In the genomic region with DNA sequence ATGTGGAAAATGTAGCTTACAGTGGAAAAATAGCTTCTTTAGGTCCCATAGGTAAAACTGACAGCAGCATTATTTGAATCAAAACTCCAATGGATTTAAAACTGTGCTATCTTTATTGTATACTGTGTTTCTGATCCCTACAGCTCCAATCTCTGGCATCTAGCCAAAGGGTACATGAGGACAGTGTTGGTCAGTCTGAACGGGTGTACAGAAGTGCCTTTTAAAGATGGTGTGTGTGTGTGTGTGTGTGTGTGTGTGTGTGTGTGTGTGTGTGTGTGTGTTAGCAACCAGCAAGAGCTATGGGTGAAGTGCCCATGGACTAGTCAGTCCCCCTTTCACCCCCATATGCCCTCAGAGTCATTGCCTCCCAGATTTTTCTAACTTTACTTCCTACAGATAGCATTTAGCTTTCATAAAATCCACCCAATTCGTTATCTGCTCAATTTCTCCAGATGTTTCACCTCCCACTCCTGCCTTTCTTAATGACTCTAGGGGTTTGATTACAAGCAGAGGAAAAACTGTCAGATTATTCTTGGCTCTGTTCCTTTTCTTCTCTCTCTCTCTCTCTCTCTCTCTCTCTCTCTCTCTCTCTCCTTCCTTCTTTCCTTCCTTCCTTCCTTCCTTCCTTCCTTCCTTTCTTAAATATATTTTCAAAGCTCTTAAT, we compare ENCODE assay signal across 19 mouse cellular contexts.
A peak's percentile ranks its signal among the peaks of the same experiment; 100 is the strongest.
DNase-seq lines count a peak whose midpoint lies in the region; ATAC-seq and TF ChIP-seq lines count a peak whose summit lies in the region.
"Had no signal": no experiment of that assay in that cellular context is flagged by ENCODE, and none has a peak within 500 bp of the region (broad histone marks: within the 10 kb centered on the region; RNA-seq: fewer than 3 reads in every experiment).

No protein-coding gene starts in this region.

- H3K4me2 ChIP-seq in heart, embryonic 12.5 days = no peak overlapping the region
- H3K4me2 ChIP-seq in kidney, postnatal 0 days (ENCODE audit: low read length) = no peak overlapping the region
- H3K4me2 ChIP-seq in lung, postnatal 0 days (replicated peaks; ENCODE audit: low read depth, low read length) = no peak overlapping the region
- no peak overlapping the region for H3K4me2 ChIP-seq in stomach, embryonic 16.5 days (ENCODE audit: low read depth, low read length)
- H3K4me2 ChIP-seq: embryonic facial prominence, embryonic 13.5 days; forebrain, embryonic 15.5 days; hindbrain, embryonic 14.5 days; intestine, embryonic 15.5 days; midbrain, embryonic 15.5 days had no signal

- no peak overlapping the region for H3K27ac ChIP-seq in heart, embryonic 12.5 days (ENCODE audit: poor library complexity, severe bottlenecking)
- no peak overlapping the region for H3K27ac ChIP-seq in heart, adult 2 months
- no peak overlapping the region for H3K27ac ChIP-seq in kidney, postnatal 0 days
- no peak overlapping the region for H3K27ac ChIP-seq in lung, postnatal 0 days (ENCODE audit: low read length)
- H3K27ac ChIP-seq in stomach, embryonic 16.5 days (ENCODE audit: low read length) = no peak overlapping the region
- H3K27ac ChIP-seq: embryonic facial prominence, embryonic 13.5 days; forebrain, embryonic 15.5 days; hindbrain, embryonic 14.5 days; intestine, embryonic 15.5 days; midbrain, embryonic 15.5 days had no signal

- TF ChIP-seq EP300 in heart, adult 2 months (IDR thresholded peaks at IDR 0.05; ENCODE audit: insufficient read depth, low read depth, low read length) = no peak
- no peak for TF ChIP-seq EP300 in lung, postnatal 0 days (IDR thresholded peaks at IDR 0.05)

- intact Hi-C loops in heart, adult 2 months (cut with DNase I) = no loop called here

- H3K9ac ChIP-seq in heart, embryonic 12.5 days = no peak overlapping the region
- H3K9ac ChIP-seq in heart, adult 2 months (ENCODE audit: low read depth, low read length) = no peak overlapping the region
- H3K9ac ChIP-seq in kidney, postnatal 0 days (ENCODE audit: low read depth, low read length) = no peak overlapping the region
- H3K9ac ChIP-seq in lung, postnatal 0 days (replicated peaks; ENCODE audit: low read depth) = no peak overlapping the region
- no peak overlapping the region for H3K9ac ChIP-seq in stomach, embryonic 16.5 days (ENCODE audit: low read length)
- H3K9ac ChIP-seq: embryonic facial prominence, embryonic 13.5 days; forebrain, embryonic 15.5 days; hindbrain, embryonic 14.5 days; intestine, embryonic 15.5 days; midbrain, embryonic 15.5 days had no signal

- peaks cover 3% of the 10 kb centered on the region; the same call in 1 of the 2 replicates for H3K4me1 ChIP-seq in heart, embryonic 12.5 days (replicated peaks)
- H3K4me1 ChIP-seq in heart, adult 2 months (ENCODE audit: control insufficient read depth, insufficient read depth, low read length) = no peaks in the 10 kb centered on the region
- no peaks in the 10 kb centered on the region for H3K4me1 ChIP-seq in kidney, postnatal 0 days (replicated peaks; ENCODE audit: insufficient read depth, low read length)
- H3K4me1 ChIP-seq in lung, postnatal 0 days (ENCODE audit: insufficient read depth, low read depth, low read length) = no peaks in the 10 kb centered on the region
- no peaks in the 10 kb centered on the region for H3K4me1 ChIP-seq in lung, adult 2 months (ENCODE audit: control insufficient read depth, insufficient read depth, low read length)
- no peaks in the 10 kb centered on the region for H3K4me1 ChIP-seq in stomach, embryonic 16.5 days (ENCODE audit: control insufficient read depth, insufficient read depth, low read length)
- H3K4me1 ChIP-seq: embryonic facial prominence, embryonic 13.5 days; forebrain, embryonic 15.5 days; intestine, embryonic 15.5 days; midbrain, embryonic 15.5 days had no signal

- ATAC-seq in heart, embryonic 12.5 days (ENCODE audit: insufficient number of reproducible peaks, low FRiP score) = 0 out of 2 replicates have a peak, but pooled peaks have one; percentile 36
- peak; percentile 61; the same call in 1 of the 2 replicates for ATAC-seq in kidney, postnatal 0 days (replicated peaks; ENCODE audit: low FRiP score, low read depth)
- ATAC-seq in lung, postnatal 0 days = no peak
- ATAC-seq in stomach, embryonic 16.5 days (ENCODE audit: insufficient read depth, low FRiP score) = 0 out of 2 replicates have a peak, but pooled peaks have one; percentile 50
- ATAC-seq: forebrain, embryonic 15.5 days; intestine, embryonic 15.5 days; midbrain, embryonic 15.5 days had no signal

- no peaks in the 10 kb centered on the region for H3K36me3 ChIP-seq in heart, embryonic 12.5 days
- H3K36me3 ChIP-seq in heart, adult 2 months (ENCODE audit: control insufficient read depth, insufficient read depth, low read length) = no peaks in the 10 kb centered on the region
- H3K36me3 ChIP-seq in kidney, postnatal 0 days (ENCODE audit: insufficient read depth, low read length) = no peaks in the 10 kb centered on the region
- no peaks in the 10 kb centered on the region for H3K36me3 ChIP-seq in lung, postnatal 0 days (ENCODE audit: insufficient read depth, low read length)
- no peaks in the 10 kb centered on the region for H3K36me3 ChIP-seq in stomach, embryonic 16.5 days (ENCODE audit: control insufficient read depth, insufficient read depth, low read length)
- H3K36me3 ChIP-seq: embryonic facial prominence, embryonic 13.5 days; forebrain, embryonic 15.5 days; intestine, embryonic 15.5 days; midbrain, embryonic 15.5 days had no signal

- H3K4me3 ChIP-seq in heart, embryonic 12.5 days = no peak overlapping the region
- no peak overlapping the region for H3K4me3 ChIP-seq in heart, adult 2 months
- no peak overlapping the region for H3K4me3 ChIP-seq in kidney, postnatal 0 days (replicated peaks; ENCODE audit: low read depth, low read length)
- no peak overlapping the region for H3K4me3 ChIP-seq in lung, postnatal 0 days (ENCODE audit: low read depth, low read length)
- H3K4me3 ChIP-seq in lung, adult 2 months (replicated peaks; ENCODE audit: extremely low read depth, low read depth, low read length) = no peak overlapping the region
- H3K4me3 ChIP-seq in stomach, embryonic 16.5 days (replicated peaks; ENCODE audit: low read length) = no peak overlapping the region
- H3K4me3 ChIP-seq: embryonic facial prominence, embryonic 13.5 days; forebrain, embryonic 15.5 days; intestine, embryonic 15.5 days; midbrain, embryonic 15.5 days; myocyte had no signal

- no peak for DNase-seq in heart, adult 2 months
- DNase-seq in kidney, postnatal 0 days (ENCODE audit: low spot score) = peak; percentile 20
- no peak for DNase-seq in kidney, adult 9 months
- peak; percentile 14 for DNase-seq in lung, postnatal 0 days (ENCODE audit: low spot score)
- DNase-seq in lung, adult 2 months = no peak
- no peak for DNase-seq in layer of hippocampus, postnatal 14 days (ENCODE audit: low spot score in 2 of 2)
- DNase-seq: cerebellum, adult 9-10 months; gastrocnemius, postnatal 25 days; layer of hippocampus, postnatal 36 days; right cerebral cortex, postnatal 14 days; spleen, adult 18-20 months had no signal

- TF ChIP-seq POLR2A in heart, adult 2 months (IDR thresholded peaks at IDR 0.05; ENCODE audit: insufficient read depth, low read depth, low read length) = no peak
- no peak for TF ChIP-seq POLR2A in lung, adult 2 months (IDR thresholded peaks at IDR 0.05; ENCODE audit: borderline replicate concordance, extremely low read depth, low read depth, low read length)

- H3K79me2 ChIP-seq in heart, adult 2 months (replicated peaks; ENCODE audit: control insufficient read depth, insufficient read depth, low read length) = no peaks in the 10 kb centered on the region

- no peaks in the 10 kb centered on the region for H3K27me3 ChIP-seq in heart, embryonic 12.5 days (replicated peaks)
- H3K27me3 ChIP-seq in heart, adult 2 months (ENCODE audit: control insufficient read depth, insufficient read depth, low read length) = no peaks in the 10 kb centered on the region
- no peaks in the 10 kb centered on the region for H3K27me3 ChIP-seq in kidney, postnatal 0 days (ENCODE audit: insufficient read depth, low read length)
- no peaks in the 10 kb centered on the region for H3K27me3 ChIP-seq in lung, postnatal 0 days (replicated peaks; ENCODE audit: insufficient read depth, low read length)
- H3K27me3 ChIP-seq in stomach, embryonic 16.5 days (ENCODE audit: control insufficient read depth, insufficient read depth, low read length) = no peaks in the 10 kb centered on the region
- H3K27me3 ChIP-seq: embryonic facial prominence, embryonic 13.5 days; forebrain, embryonic 15.5 days; intestine, embryonic 15.5 days; midbrain, embryonic 15.5 days had no signal

- no peaks in the 10 kb centered on the region for H3K9me3 ChIP-seq in heart, embryonic 12.5 days (replicated peaks)
- no peaks in the 10 kb centered on the region for H3K9me3 ChIP-seq in kidney, postnatal 0 days (replicated peaks; ENCODE audit: low read length)
- no peaks in the 10 kb centered on the region for H3K9me3 ChIP-seq in lung, postnatal 0 days (ENCODE audit: low read length)
- H3K9me3 ChIP-seq in stomach, embryonic 16.5 days (replicated peaks; ENCODE audit: control insufficient read depth, low read length) = no peaks in the 10 kb centered on the region
- H3K9me3 ChIP-seq: embryonic facial prominence, embryonic 13.5 days; forebrain, embryonic 15.5 days; intestine, embryonic 15.5 days; midbrain, embryonic 15.5 days had no signal

- WGBS in heart, embryonic 12.5 days = 11% methylated on average over 2 of the region's 2 CpGs
- WGBS in heart, adult 2 months = 30% methylated on average over 2 of the region's 2 CpGs
- 18% methylated on average over 2 of the region's 2 CpGs for WGBS in kidney, postnatal 0 days
- WGBS in lung, postnatal 0 days = 14% methylated on average over 2 of the region's 2 CpGs
- WGBS in lung, adult 2 months = 32% methylated on average over 2 of the region's 2 CpGs
- WGBS in stomach, embryonic 16.5 days = 30% methylated on average over 2 of the region's 2 CpGs

- no peak for TF ChIP-seq CTCF in heart, adult 2 months (IDR thresholded peaks at IDR 0.05)
- TF ChIP-seq CTCF in kidney, postnatal 0 days (IDR thresholded peaks at IDR 0.05; ENCODE audit: low read depth) = no peak
- TF ChIP-seq CTCF in lung, postnatal 0 days (IDR thresholded peaks at IDR 0.05) = no peak
- no peak for TF ChIP-seq CTCF in lung, adult 2 months (IDR thresholded peaks at IDR 0.05; ENCODE audit: insufficient read depth, low read length)

Comparison
In these comparisons a context has a peak if more than half of its experiments do, and no peak if none do; other contexts are left out.
1. DNase-seq: peak in kidney, postnatal 0 days (single experiment) and lung, postnatal 0 days (single experiment); none in heart, adult 2 months (0 of 2), kidney, adult 9 months (single experiment), lung, adult 2 months (single experiment) and layer of hippocampus, postnatal 14 days (0 of 2).